ENCODE assay signal across 18 mouse cellular contexts in the genomic region with DNA sequence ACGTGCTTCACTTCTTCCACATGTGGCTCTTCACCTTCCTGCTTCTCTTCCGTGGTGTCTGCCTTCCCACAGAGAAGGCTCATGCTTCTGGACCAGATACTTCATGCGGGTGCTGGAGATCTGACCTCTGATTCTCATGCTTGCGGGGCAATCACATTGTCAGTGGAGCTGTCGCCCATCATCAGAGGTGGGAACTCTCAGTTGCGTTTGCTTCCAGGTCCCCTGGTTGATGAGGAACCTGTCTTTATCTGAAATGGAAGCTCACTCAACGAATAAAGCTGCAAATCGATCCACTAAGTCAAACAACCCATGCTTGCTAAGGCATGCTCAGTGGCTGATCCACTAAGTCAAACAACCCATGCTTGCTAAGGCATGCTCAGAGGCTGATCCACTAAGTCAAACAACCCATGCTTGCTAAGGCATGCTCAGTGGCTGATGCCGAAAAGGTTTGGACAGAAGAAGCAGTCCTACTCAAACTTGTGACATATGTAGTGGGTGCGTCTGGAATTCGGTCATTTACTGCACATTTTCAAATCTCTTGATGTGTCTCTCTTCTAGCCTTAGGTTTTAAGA. TPM values are rescaled to one million over a fixed set of nuclear protein-coding genes. Genes with fewer than 3 reads are reported as not detected.
"Had no signal": no experiment of that assay in that cellular context is flagged by ENCODE, and none has a peak within 500 bp of the region (broad histone marks: within the 10 kb centered on the region; RNA-seq: fewer than 3 reads in every experiment).

No protein-coding gene starts in this region.

- ATAC-seq: lung, postnatal 0 days had no signal

- DNase-seq: kidney, adult 11 months; kidney, postnatal 10 days; kidney, postnatal 4 days; lung, adult 2 months; lung, postnatal 36 days; midbrain, embryonic 14.5 days; right cerebral cortex, adult 18-20 months; right cerebral cortex, postnatal 25 days; thymus, adult 18-20 months; thymus, postnatal 14 days had no signal

- H3K36me3 ChIP-seq: limb, embryonic 13.5 days; neural tube, embryonic 15.5 days had no signal

- H3K4me1 ChIP-seq: limb, embryonic 13.5 days; neural tube, embryonic 15.5 days had no signal

- H3K27ac ChIP-seq: layer of hippocampus, adult 2 months; limb, embryonic 13.5 days; neural tube, embryonic 15.5 days had no signal

- H3K9me3 ChIP-seq: limb, embryonic 13.5 days; neural tube, embryonic 15.5 days had no signal

- H3K4me2 ChIP-seq: limb, embryonic 13.5 days; neural tube, embryonic 15.5 days had no signal

- H3K27me3 ChIP-seq: limb, embryonic 13.5 days; neural tube, embryonic 15.5 days had no signal

- H3K4me3 ChIP-seq: layer of hippocampus, adult 2 months; limb, embryonic 13.5 days; myocyte; neural tube, embryonic 15.5 days had no signal

- H3K9ac ChIP-seq: limb, embryonic 13.5 days; neural tube, embryonic 15.5 days had no signal

RNA-seq across cellular contexts. Expression of gene Slc45a2, which starts 10.5 kb away (rescaled TPM):
- polyA plus RNA-seq: intestine, embryonic 14.5 days; kidney, embryonic 14.5 days; lung, adult 2 months; lung, postnatal 0 days; midbrain, embryonic 14.5 days; myocyte; neural tube, embryonic 15.5 days; small intestine, adult 2 months had no signal

RNA-seq across cellular contexts. Expression of gene Rxfp3, which starts 26.7 kb away (rescaled TPM):
- polyA plus RNA-seq: intestine, embryonic 14.5 days; lung, adult 2 months; lung, postnatal 0 days; small intestine, adult 2 months had no signal
